Mouse (Mus musculus) lung, embryonic 14.5 days (tissue): Measurements from ENCODE around the gene Rpl10a. TPM values are rescaled to one million over a fixed set of nuclear protein-coding genes. Genes with fewer than 3 reads are reported as not detected.
A peak's percentile ranks its signal among the peaks of the same experiment; 100 is the strongest.

ENCODE experiments used
- ATAC-seq: fragments of 200-750 bp; cut with Nextera tagmentation; 2 replicates; pipeline ENCODE4 v1.8.0; 2017; ENCODE audit warnings: mild to moderate bottlenecking, moderate TSS enrichment, moderate library complexity; ENCODE audit not compliant: insufficient read depth
- DNase-seq: peaks from one replicate; pipeline ENCODE4 v3.0.0-alpha.2; 2015
- H3K27ac ChIP-seq: fragments of 300-500 bp; sonication (generic); 2 replicates; pipeline ENCODE4 v1.5.1; 2014; ENCODE audit warnings: low read depth, mild to moderate bottlenecking, moderate library complexity
- H3K27me3 ChIP-seq: fragments of 300-500 bp; sonication (generic); 2 replicates; pipeline ENCODE4 v1.6.1; 2014; ENCODE audit warnings: low read length, control low read depth; ENCODE audit not compliant: insufficient read depth
- H3K36me3 ChIP-seq: fragments of 300-500 bp; sonication (generic); 2 replicates; pipeline ENCODE4 v1.6.1; 2014; ENCODE audit warnings: control low read depth; ENCODE audit not compliant: insufficient read depth
- H3K4me1 ChIP-seq: fragments of 300-500 bp; sonication (generic); 2 replicates; pipeline ENCODE4 v1.6.1; 2014; ENCODE audit warnings: antibody characterized with exemption, control low read depth; ENCODE audit not compliant: insufficient read depth
- H3K4me2 ChIP-seq: fragments of 300-500 bp; sonication (generic); 2 replicates; pipeline ENCODE4 v1.6.1; 2014; ENCODE audit warnings: mild to moderate bottlenecking
- H3K4me3 ChIP-seq: fragments of 300-500 bp; sonication (generic); 2 replicates; pipeline ENCODE4 v1.5.1; 2014; ENCODE audit warnings: low read depth, low read length
- H3K9ac ChIP-seq: fragments of 300-500 bp; sonication (generic); 2 replicates; pipeline ENCODE4 v1.6.1; 2014
- H3K9me3 ChIP-seq: fragments of 300-500 bp; sonication (generic); 2 replicates; pipeline ENCODE4 v1.6.1; 2016; ENCODE audit warnings: low read depth, low read length, control low read depth
- CTCF ChIP-seq: IDR thresholded peaks from 2 replicates; pipeline ENCODE4 v1.5.1; 2016; ENCODE audit warnings: antibody characterized with exemption, low read depth
- WGBS: fragments of 180-500 bp; shearing (Covaris S2); extraction: QIAGEN DNeasy Blood & Tissue Kit; methylation state at CpG from one replicate; pipeline ENCODE4 v1.1.7; 2014; 5-methylcytosine and 5-hydroxymethylcytosine counted together
- polyA plus RNA-seq: library from polyadenylated mRNA; unstranded; fragments of >200 nt; fragmentation: Nextera tagmentation; extraction: Ambion mirVana; gene quantifications from 2 replicates; pipeline ENCODE4 v1.2.1, GENCODE M21; 2014

Rpl10a gene
- polyA plus RNA-seq, 1 experiment from 2014 or later = 802 TPM

- Histone ChIP-seq H3K27me3 (no peaks in the 10 kb centered on the region), H3K9me3 (no peaks in the 10 kb centered on the region), H3K4me3 (peak overlapping the region; percentile 26), H3K9ac (peak overlapping the region; percentile 47), H3K4me1 (peaks cover 38% of the 10 kb centered on the region), H3K27ac (peak overlapping the region; percentile 87), H3K4me2 (peak overlapping the region; percentile 57), H3K36me3 (peaks cover 37% of the 10 kb centered on the region)
- WGBS = 4% methylated on average over 26 of the region's 26 CpGs
- no peak for TF ChIP-seq CTCF
- ATAC-seq (peak; percentile 81), DNase-seq (peak; percentile 96)
Measured at GRCm38 (mm10) chr17:28341091-28341490, 12.8 kb downstream of the Rpl10a start.

DNA sequence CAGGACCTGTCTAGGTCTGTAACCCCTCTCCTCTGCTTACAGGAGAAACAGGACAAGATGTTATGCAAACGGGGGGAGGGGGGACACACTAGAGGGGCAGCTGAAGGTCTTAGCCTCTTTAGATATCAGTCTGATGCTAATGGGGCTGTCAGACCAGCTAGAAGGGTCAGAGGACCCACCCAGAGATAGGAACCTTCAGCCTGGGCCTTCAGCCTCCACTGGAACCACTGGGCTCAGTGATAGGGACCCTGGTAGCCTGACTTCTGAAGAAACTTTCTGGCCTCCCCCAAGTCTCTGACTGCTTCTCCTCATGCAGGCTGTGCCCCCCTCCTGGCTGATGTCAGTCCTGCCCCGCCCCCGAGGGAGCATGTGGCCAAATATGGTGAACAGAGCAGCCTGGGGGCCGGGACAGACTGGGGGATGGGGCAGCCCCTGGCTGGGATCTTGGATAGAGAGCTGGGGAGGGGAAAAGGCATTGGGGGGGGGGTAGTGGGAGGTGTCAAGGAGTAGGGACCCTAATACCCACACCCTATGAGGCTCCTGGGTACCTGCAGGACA is 15.9 kb downstream of the Rpl10a start:
- Histone ChIP-seq H3K4me3 (no peak overlapping the region), H3K4me1 (peaks cover 65% of the 10 kb centered on the region), H3K9me3 (no peaks in the 10 kb centered on the region), H3K4me2 (peak overlapping the region; percentile 56), H3K9ac (peak overlapping the region; percentile 34), H3K36me3 (peaks cover 15% of the 10 kb centered on the region), H3K27ac (peak overlapping the region; percentile 92), H3K27me3 (no peaks in the 10 kb centered on the region)
- ATAC-seq (no peak), DNase-seq (peak; percentile 73)
- TF ChIP-seq CTCF = no peak
- 12% methylated on average over 4 of the region's 4 CpGs for WGBS

- H3K9ac ChIP-seq = no peak overlapping the region
Measured at GRCm38 (mm10) chr17:28344670-28345069, 16.4 kb downstream of the Rpl10a start.

DNA sequence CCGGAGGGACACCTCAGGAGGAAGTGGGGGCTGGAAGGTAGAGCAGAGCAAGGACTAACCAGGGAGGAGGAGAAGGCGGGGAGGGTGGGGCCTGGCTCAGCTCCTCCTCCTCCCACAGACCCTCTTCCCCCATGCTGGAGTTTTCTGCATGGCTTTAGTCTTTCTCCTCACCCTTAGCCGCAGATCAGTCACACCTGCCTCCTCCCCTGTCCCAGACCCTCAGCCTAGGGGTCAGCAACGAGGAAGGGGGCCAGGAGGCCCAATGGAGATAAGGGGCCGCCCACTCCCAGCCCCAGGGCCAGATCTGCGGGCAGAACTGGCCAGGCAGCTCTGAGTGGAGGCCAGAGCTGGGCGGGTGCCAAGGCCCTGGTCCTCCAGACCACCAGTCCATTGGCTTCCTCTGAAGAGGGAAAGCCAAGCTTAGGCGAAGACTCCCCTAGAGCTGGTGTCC is 17.0 kb downstream of the Rpl10a start:
- Histone ChIP-seq H3K4me2 (peak overlapping the region; percentile 56), H3K9ac (peak overlapping the region; percentile 13), H3K4me3 (peak overlapping the region; percentile 21), H3K9me3 (no peaks in the 10 kb centered on the region), H3K27me3 (no peaks in the 10 kb centered on the region), H3K4me1 (peaks cover 66% of the 10 kb centered on the region), H3K36me3 (peaks cover 5% of the 10 kb centered on the region; the same call in 1 of the 2 replicates), H3K27ac (peak overlapping the region; percentile 92)
- 0% methylated on average over 7 of the region's 8 CpGs for WGBS
- peak; percentile 14; the same call in 1 of the 2 replicates for ATAC-seq
- no peak for TF ChIP-seq CTCF
- peak; percentile 76 for DNase-seq

More at GRCm38 (mm10) chr17:28344670-28345069, 16.4 kb downstream of the Rpl10a start:
- no peaks in the 10 kb centered on the region for H3K9me3 ChIP-seq
- H3K27ac ChIP-seq = peak overlapping the region; percentile 92
- no peak for TF ChIP-seq CTCF
- peaks cover 11% of the 10 kb centered on the region for H3K36me3 ChIP-seq
- DNase-seq (no peak), ATAC-seq (no peak)
- peaks cover 66% of the 10 kb centered on the region for H3K4me1 ChIP-seq
- no peaks in the 10 kb centered on the region for H3K27me3 ChIP-seq
- WGBS = 40% methylated on average over 3 of the region's 3 CpGs
- H3K4me3 ChIP-seq = no peak overlapping the region
- H3K4me2 ChIP-seq = peak overlapping the region; percentile 56

DNA sequence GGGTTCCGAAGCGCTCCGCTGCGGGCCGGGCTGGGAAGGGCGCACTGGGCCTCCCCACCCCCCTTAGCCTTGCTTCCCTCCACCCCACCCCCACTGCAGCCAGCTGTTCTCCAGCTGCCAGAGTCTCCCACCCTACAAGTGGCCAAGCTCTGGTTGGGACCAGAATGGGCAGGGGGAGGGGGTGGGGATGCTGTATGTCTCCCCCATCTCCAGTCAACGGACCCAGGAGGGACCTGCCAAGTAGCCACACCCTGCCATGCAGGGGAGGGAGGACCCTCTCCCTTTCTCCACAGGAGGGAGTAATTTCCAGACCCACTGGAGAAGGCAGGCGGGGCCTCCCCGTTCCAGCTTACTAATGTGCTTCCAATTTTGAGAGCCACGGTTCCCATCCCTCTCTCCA is 17.6 kb downstream of the Rpl10a start:
- Histone ChIP-seq H3K27me3 (no peaks in the 10 kb centered on the region), H3K4me1 (peaks cover 62% of the 10 kb centered on the region), H3K4me2 (peak overlapping the region; percentile 56), H3K36me3 (no peaks in the 10 kb centered on the region), H3K27ac (peak overlapping the region; percentile 92), H3K9me3 (no peaks in the 10 kb centered on the region), H3K9ac (peak overlapping the region; percentile 13), H3K4me3 (peak overlapping the region; percentile 21)
- DNase-seq (peak; percentile 73), ATAC-seq (peak; percentile 14)
- peak; percentile 57 for TF ChIP-seq CTCF
- WGBS = 5% methylated on average over 10 of the region's 10 CpGs

- WGBS = 61% methylated on average over 10 of the region's 10 CpGs
- peak overlapping the region; percentile 94 for H3K4me2 ChIP-seq
- H3K27me3 ChIP-seq = no peaks in the 10 kb centered on the region
- H3K4me1 ChIP-seq = peaks cover 65% of the 10 kb centered on the region
- ATAC-seq (no peak), DNase-seq (peak; percentile 32)
- H3K36me3 ChIP-seq = no peaks in the 10 kb centered on the region
- no peak overlapping the region for H3K4me3 ChIP-seq
- no peak for TF ChIP-seq CTCF
- 0 out of 2 replicates have a peak overlapping the region, but pooled peaks have one; percentile 12 for H3K27ac ChIP-seq
- no peaks in the 10 kb centered on the region for H3K9me3 ChIP-seq
- H3K9ac ChIP-seq = no peak overlapping the region
Measured at GRCm38 (mm10) chr17:28347327-28347726, 19.1 kb downstream of the Rpl10a start.

- Histone ChIP-seq H3K9me3 (no peaks in the 10 kb centered on the region), H3K27ac (peak overlapping the region; percentile 99; the same call in 1 of the 2 replicates), H3K9ac (peak overlapping the region; percentile 88), H3K36me3 (no peaks in the 10 kb centered on the region), H3K4me1 (peaks cover 65% of the 10 kb centered on the region), H3K4me3 (peak overlapping the region; percentile 77), H3K27me3 (no peaks in the 10 kb centered on the region), H3K4me2 (peak overlapping the region; percentile 94)
- ATAC-seq (no peak), DNase-seq (peak; percentile 42)
- 32% methylated on average over 6 of the region's 6 CpGs for WGBS
- TF ChIP-seq CTCF = no peak
Measured at GRCm38 (mm10) chr17:28348211-28348610, 19.9 kb downstream of the Rpl10a start.
